31 mouse cellular contexts compared by ENCODE assay signal in genomic region chr16:92036701-92037100, GRCm38 (mm10). TPM values are rescaled to one million over a fixed set of nuclear protein-coding genes. Genes with fewer than 3 reads are reported as not detected.
DNase-seq lines count a peak whose midpoint lies in the region; ATAC-seq and TF ChIP-seq lines count a peak whose summit lies in the region.
"Had no signal": no experiment of that assay in that cellular context is flagged by ENCODE, and none has a peak within 500 bp of the region (broad histone marks: within the 10 kb centered on the region; RNA-seq: fewer than 3 reads in every experiment).

No protein-coding gene starts in this region.

- H3K36me3 ChIP-seq in heart, postnatal 0 days (replicated peaks; ENCODE audit: control insufficient read depth, insufficient read depth, low read length): no peaks in the 10 kb centered on the region
- H3K36me3 ChIP-seq in kidney, embryonic 16.5 days (ENCODE audit: insufficient read depth, low read length): no peaks in the 10 kb centered on the region
- H3K36me3 ChIP-seq in liver, postnatal 0 days (replicated peaks; ENCODE audit: insufficient read depth, low read length): no peaks in the 10 kb centered on the region
- H3K36me3 ChIP-seq: embryonic facial prominence, embryonic 10.5 days; embryonic facial prominence, embryonic 13.5 days; hindbrain, embryonic 10.5 days; hindbrain, embryonic 13.5 days had no signal

- no peak for ATAC-seq in heart, postnatal 0 days (ENCODE audit: insufficient read depth, low read depth)
- no peak for ATAC-seq in kidney, embryonic 16.5 days (ENCODE audit: low FRiP score, low TSS enrichment)
- no peak for ATAC-seq in liver, postnatal 0 days
- ATAC-seq: activated CD4-positive, CD25-positive, alpha-beta regulatory T cell, adult 4 months; forebrain, embryonic 13.5 days; forebrain, embryonic 16.5 days; hindbrain, embryonic 16.5 days had no signal

- 52% methylated on average over 8 of the region's 8 CpGs for WGBS in heart, postnatal 0 days
- 34% methylated on average over 8 of the region's 8 CpGs for whole genome bisulfite sequencing in kidney, embryonic 16.5 days
- 64% methylated on average over 8 of the region's 8 CpGs for WGBS in liver, postnatal 0 days (ENCODE audit: insufficient replicate concordance)

- no peaks in the 10 kb centered on the region for H3K4me1 ChIP-seq in heart, postnatal 0 days (ENCODE audit: control insufficient read depth, insufficient read depth)
- H3K4me1 ChIP-seq in kidney, embryonic 16.5 days (ENCODE audit: insufficient read depth, low read length): peaks cover 5% of the 10 kb centered on the region; the same call in 1 of the 2 replicates
- peaks cover 2% of the 10 kb centered on the region; the same call in 1 of the 2 replicates for H3K4me1 ChIP-seq in liver, postnatal 0 days (ENCODE audit: insufficient read depth)
- H3K4me1 ChIP-seq: embryonic facial prominence, embryonic 13.5 days; forebrain, embryonic 13.5 days; hindbrain, embryonic 13.5 days had no signal

- no peak overlapping the region for H3K9ac ChIP-seq in heart, postnatal 0 days (replicated peaks; ENCODE audit: low read depth, low read length)
- no peak overlapping the region for H3K9ac ChIP-seq in kidney, embryonic 16.5 days (replicated peaks; ENCODE audit: low read length)
- H3K9ac ChIP-seq in liver, postnatal 0 days (replicated peaks): no peak overlapping the region
- H3K9ac ChIP-seq: embryonic facial prominence, embryonic 13.5 days; forebrain, embryonic 13.5 days; hindbrain, embryonic 13.5 days had no signal

- TF ChIP-seq CTCF in heart, postnatal 0 days (IDR thresholded peaks at IDR 0.05; ENCODE audit: low read depth): no peak
- TF ChIP-seq CTCF in liver, postnatal 0 days (IDR thresholded peaks at IDR 0.05; ENCODE audit: low read depth): no peak

- no peak overlapping the region for H3K4me3 ChIP-seq in heart, postnatal 0 days (ENCODE audit: low read depth, low read length)
- H3K4me3 ChIP-seq in kidney, embryonic 16.5 days (ENCODE audit: low read length): no peak overlapping the region
- no peak overlapping the region for H3K4me3 ChIP-seq in liver, postnatal 0 days (ENCODE audit: low read depth, low read length)
- H3K4me3 ChIP-seq: embryonic facial prominence, embryonic 10.5 days; embryonic facial prominence, embryonic 13.5 days; erythroblast, embryonic 14.5 days; forebrain, embryonic 13.5 days; hindbrain, embryonic 10.5 days; hindbrain, embryonic 13.5 days had no signal

- no peak overlapping the region for H3K4me2 ChIP-seq in heart, postnatal 0 days (ENCODE audit: low read depth, low read length)
- no peak overlapping the region for H3K4me2 ChIP-seq in kidney, embryonic 16.5 days (replicated peaks; ENCODE audit: low read depth, low read length)
- H3K4me2 ChIP-seq in liver, postnatal 0 days (ENCODE audit: low read depth, low read length): no peak overlapping the region
- H3K4me2 ChIP-seq: embryonic facial prominence, embryonic 13.5 days; forebrain, embryonic 13.5 days; hindbrain, embryonic 13.5 days had no signal

- 0 out of 2 replicates have a peak, but pooled peaks cover under 1% of the 10 kb centered on the region for H3K27me3 ChIP-seq in heart, postnatal 0 days (ENCODE audit: control insufficient read depth, insufficient read depth, low read length)
- H3K27me3 ChIP-seq in kidney, embryonic 16.5 days (ENCODE audit: insufficient read depth, low read length): no peaks in the 10 kb centered on the region
- no peaks in the 10 kb centered on the region for H3K27me3 ChIP-seq in liver, postnatal 0 days (ENCODE audit: insufficient read depth, low read length)
- H3K27me3 ChIP-seq: embryonic facial prominence, embryonic 13.5 days; forebrain, embryonic 13.5 days; hindbrain, embryonic 13.5 days had no signal

- DNase-seq in heart, adult 11 months: peak; percentile 63
- DNase-seq in heart, postnatal 25 days (ENCODE audit: low spot score): no peak
- DNase-seq in heart, postnatal 0 days (ENCODE audit: low spot score): no peak
- no peak for DNase-seq in heart, adult 8-10 months (ENCODE audit: low spot score)
- no peak for DNase-seq in kidney, postnatal 10 days
- no peak for DNase-seq in liver, postnatal 0 days
- no peak for DNase-seq in liver
- DNase-seq: adrenal gland, adult 8-10 months; adrenal gland, postnatal 25 days; cerebellum, adult 11-12 months; cerebellum, adult 8-10 months; cerebellum, postnatal 10 days; cerebellum, postnatal 36 days; embryo, embryonic 11 days; gastrocnemius, postnatal 10 days; gastrocnemius, postnatal 36 days; heart, postnatal 10 days had no signal

- intact Hi-C loops in heart, postnatal 25 days (cut with DNase I): no loop called here

- no peak for TF ChIP-seq EP300 in heart, postnatal 0 days (IDR thresholded peaks at IDR 0.05; ENCODE audit: low read depth)
- TF ChIP-seq EP300 in liver, postnatal 0 days (IDR thresholded peaks at IDR 0.05; ENCODE audit: low read depth): no peak

- H3K27ac ChIP-seq in heart, postnatal 0 days (ENCODE audit: low read depth): 0 out of 2 replicates have a peak overlapping the region, but pooled peaks have one; percentile 2
- H3K27ac ChIP-seq in kidney, embryonic 16.5 days (ENCODE audit: low read length): peak overlapping the region; percentile 12; the same call in 1 of the 2 replicates
- H3K27ac ChIP-seq in liver, postnatal 0 days (ENCODE audit: low read depth): peak overlapping the region; percentile 22; the same call in 1 of the 2 replicates
- H3K27ac ChIP-seq: embryonic facial prominence, embryonic 10.5 days; embryonic facial prominence, embryonic 13.5 days; forebrain, embryonic 13.5 days; hindbrain, embryonic 10.5 days; hindbrain, embryonic 13.5 days had no signal

- H3K9me3 ChIP-seq in heart, postnatal 0 days (replicated peaks; ENCODE audit: control insufficient read depth, low read length): no peaks in the 10 kb centered on the region
- no peaks in the 10 kb centered on the region; the same call in 1 of the 2 replicates for H3K9me3 ChIP-seq in kidney, embryonic 16.5 days (ENCODE audit: low read length)
- no peaks in the 10 kb centered on the region for H3K9me3 ChIP-seq in liver, postnatal 0 days (ENCODE audit: low read length)
- H3K9me3 ChIP-seq: embryonic facial prominence, embryonic 10.5 days; embryonic facial prominence, embryonic 13.5 days; forebrain, embryonic 13.5 days; hindbrain, embryonic 13.5 days had no signal

RNA-seq across cellular contexts. Expression of gene Mrps6, which starts 21.4 kb away (rescaled TPM):
- 10 to 100 TPM; 60.6 to 63.2 TPM for total RNA-seq in heart, postnatal 25 days (2021)
- 17.7 and 43.7 TPM in 2 replicates for total RNA-seq in heart, postnatal 0 days (2014; rRNA removed; ENCODE audit: low replicate concordance)
- 115 and 121 TPM in 2 replicates for polyA plus RNA-seq in heart, postnatal 0 days (2015; fragmentation: Nextera tagmentation; extraction: Ambion mirVana)
- 10 to 100 TPM; 57.6 to 68.6 (median 66.3) TPM for total RNA-seq in heart, adult 8-10 months (2022)
- 164 and 165 TPM in 2 replicates for polyA plus RNA-seq in kidney, embryonic 16.5 days (2015; fragmentation: Nextera tagmentation; extraction: Ambion mirVana)
- polyA plus RNA-seq in liver, postnatal 0 days (2015; fragmentation: Nextera tagmentation; extraction: Ambion mirVana): 41.3 and 41.4 TPM in 2 replicates
- polyA plus RNA-seq: erythroblast, embryonic 14.5 days had no signal

RNA-seq across cellular contexts. Expression of gene Gm49711, which starts 21.4 kb away (rescaled TPM):
- not detected for total RNA-seq in heart, postnatal 25 days (2021)
- not detected in 2 replicates for total RNA-seq in heart, postnatal 0 days (2014; rRNA removed; ENCODE audit: low replicate concordance)
- polyA plus RNA-seq in heart, postnatal 0 days (2015; fragmentation: Nextera tagmentation; extraction: Ambion mirVana): 0.20 TPM in 1 of 2 replicates, not detected in the other
- not detected for total RNA-seq in heart, adult 8-10 months (2022)
- polyA plus RNA-seq in kidney, embryonic 16.5 days (2015; fragmentation: Nextera tagmentation; extraction: Ambion mirVana): 0.15 TPM in 1 of 2 replicates, not detected in the other
- polyA plus RNA-seq in liver, postnatal 0 days (2015; fragmentation: Nextera tagmentation; extraction: Ambion mirVana): not detected in 2 replicates
- total RNA-seq: adrenal gland, adult 8-10 months; adrenal gland, postnatal 25 days; ES-E14; gastrocnemius, adult 18-20 months; gastrocnemius, postnatal 10 days; gastrocnemius, postnatal 36 days; granulocyte monocyte progenitor cell, adult 5-6 weeks; heart, postnatal 10 days had no signal
- polyA plus RNA-seq: activated CD4-positive, CD25-positive, alpha-beta regulatory T cell, adult 4 months; embryonic facial prominence, embryonic 10.5 days; heart, embryonic 14.5 days had no signal

RNA-seq across cellular contexts. Expression of gene Slc5a3, which starts 21.4 kb away (rescaled TPM):
- total RNA-seq in heart, postnatal 25 days (2021): 1 to 10 TPM; 6.3 to 7.7 TPM
- 4.2 and 13.9 TPM in 2 replicates for total RNA-seq in heart, postnatal 0 days (2014; rRNA removed; ENCODE audit: low replicate concordance)
- 1.5 TPM in 2 replicates for polyA plus RNA-seq in heart, postnatal 0 days (2015; fragmentation: Nextera tagmentation; extraction: Ambion mirVana)
- total RNA-seq in heart, adult 8-10 months (2022): 1 to 10 TPM; 4.4 to 5.8 (median 5.0) TPM
- polyA plus RNA-seq in kidney, embryonic 16.5 days (2015; fragmentation: Nextera tagmentation; extraction: Ambion mirVana): 11.2 and 13.1 TPM in 2 replicates
- polyA plus RNA-seq in liver, postnatal 0 days (2015; fragmentation: Nextera tagmentation; extraction: Ambion mirVana): 0.53 and 0.82 TPM in 2 replicates
- polyA plus RNA-seq: erythroblast, embryonic 14.5 days had no signal
